Mouse (Mus musculus) spleen, postnatal 14 days (tissue): Measurements from ENCODE around the gene Rpp14.
"Not testable (repeated sequence)": the region's sequence is repeated elsewhere in the genome, so short reads cannot be mapped to it uniquely, and the experiment has no call there.

Experiments used
- DNase-seq, 2 experiments: peaks; one replicate each; pipeline ENCODE4 v3.0.0; 2021 to 2022; ENCODE audit warnings: low spot score in 2 of 2

Gene Rpp14

DNA sequence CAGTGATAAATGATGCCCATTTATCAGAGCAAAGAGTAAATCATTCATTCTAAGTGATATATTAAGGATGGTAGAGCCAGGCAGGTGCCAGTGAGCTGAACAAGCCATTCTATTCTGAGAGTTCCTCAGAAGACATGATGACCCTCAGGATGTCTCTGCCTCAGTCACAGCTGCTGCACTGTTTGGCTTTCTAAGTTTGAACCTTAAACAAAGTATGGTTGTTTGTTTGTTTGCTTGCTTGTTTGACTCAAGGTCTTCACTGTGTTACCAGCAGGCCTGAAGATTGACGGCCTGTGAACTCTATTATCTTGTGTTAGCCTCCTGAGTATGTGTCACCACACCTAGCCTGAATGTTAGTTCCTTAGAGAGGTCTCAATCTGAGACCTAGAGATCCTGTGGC lies 34.6 kb downstream of the Rpp14 start:
- no peak for DNase-seq

DNA sequence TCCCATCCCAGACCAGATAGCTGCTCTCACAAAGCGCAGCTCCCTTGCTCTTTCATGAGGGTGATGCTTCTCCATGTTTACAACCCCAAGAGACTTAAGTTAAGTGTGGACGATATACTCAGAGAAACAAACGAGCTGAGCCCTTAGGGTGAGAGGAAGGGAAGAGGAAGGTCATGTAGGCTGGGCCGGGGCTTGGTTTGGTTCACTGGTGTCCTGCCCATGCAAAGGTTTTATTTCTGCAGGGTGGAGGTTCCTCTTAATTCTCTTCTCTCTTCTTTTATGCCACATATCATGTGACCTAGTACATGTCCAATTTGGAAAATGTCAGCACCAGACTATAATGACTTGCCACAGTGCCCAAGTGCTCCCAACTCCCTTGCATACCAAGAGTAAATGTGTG lies 35.6 kb downstream of the Rpp14 start:
- DNase-seq: no peak

DNA sequence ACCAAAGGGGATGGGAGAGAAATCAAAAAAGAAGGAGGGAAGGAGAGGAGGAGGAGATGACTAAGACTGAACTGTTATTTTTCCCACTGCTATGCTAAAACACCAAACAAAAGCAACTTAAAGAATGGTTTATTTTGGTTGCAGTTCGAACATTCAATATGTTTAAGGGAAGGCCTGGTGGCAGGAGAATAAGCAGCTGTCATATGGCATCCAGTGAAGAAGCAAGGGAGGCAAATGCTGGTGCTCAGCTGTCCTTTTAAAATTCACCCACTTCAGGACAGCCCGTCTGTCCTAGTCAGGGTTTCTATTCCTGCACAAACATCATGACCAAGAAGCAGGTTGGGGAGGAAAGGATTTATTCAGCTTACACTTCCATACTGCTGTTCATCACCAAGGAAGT lies 37.2 kb downstream of the Rpp14 start:
- no peak for DNase-seq

DNA sequence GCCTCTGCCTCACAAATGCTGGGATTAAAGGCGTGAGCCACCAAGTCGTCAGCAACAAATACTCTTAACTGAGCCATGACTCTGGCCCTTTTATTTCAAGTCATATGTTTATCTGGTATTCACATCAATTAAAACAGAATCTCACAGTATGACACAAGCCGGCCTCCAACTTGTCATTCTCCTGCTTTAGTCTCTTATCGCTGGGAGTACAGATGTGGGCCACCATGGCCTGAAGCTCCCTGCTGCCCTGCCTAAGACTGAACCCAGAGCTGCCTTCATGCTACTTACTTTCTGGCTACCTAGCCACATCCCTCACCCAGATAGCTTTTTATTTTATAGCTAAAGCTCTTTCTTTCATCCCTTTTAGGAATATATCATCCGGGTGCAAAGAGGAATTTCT lies 39.3 kb downstream of the Rpp14 start:
- no peak for DNase-seq

DNA sequence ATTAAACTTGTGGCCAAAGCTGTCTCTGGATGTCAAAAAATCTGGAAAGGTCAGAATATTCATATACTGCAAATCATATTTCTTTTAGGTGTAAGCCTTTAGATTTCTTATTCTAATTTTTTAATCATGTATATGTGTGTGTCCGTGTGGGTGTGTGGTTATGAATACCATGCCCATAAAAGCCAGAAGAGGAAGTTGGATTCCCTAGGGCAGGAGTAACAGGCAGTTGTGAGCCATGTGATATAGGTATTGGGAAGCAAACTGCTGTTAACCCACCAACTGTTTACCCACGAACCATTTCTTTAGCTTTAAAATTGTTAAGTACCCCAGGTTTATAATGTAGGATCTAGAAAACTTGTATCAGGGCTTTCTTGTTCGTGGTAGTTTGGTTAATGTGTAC lies 39.7 kb downstream of the Rpp14 start:
- no peak for DNase-seq

DNA sequence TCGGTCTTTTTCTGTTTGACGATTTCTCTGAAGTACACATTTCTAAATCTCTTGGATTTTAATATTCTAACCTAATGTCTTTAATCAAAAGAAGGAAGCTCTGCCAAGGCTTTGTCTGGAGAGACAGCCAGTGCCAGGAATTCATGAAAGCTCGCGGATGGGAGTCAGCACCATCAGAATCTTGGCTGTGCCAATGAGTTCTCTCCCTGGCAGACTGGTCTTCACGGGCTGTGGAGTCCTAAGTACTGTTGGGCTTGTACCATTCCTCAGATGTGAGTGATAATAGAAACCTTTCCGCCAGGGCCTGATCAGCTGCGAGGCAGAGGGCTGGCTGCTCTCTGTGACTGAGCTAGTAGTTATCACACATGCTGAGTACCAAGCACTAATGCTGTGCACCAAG lies 43.0 kb downstream of the Rpp14 start:
- no peak for DNase-seq

DNA sequence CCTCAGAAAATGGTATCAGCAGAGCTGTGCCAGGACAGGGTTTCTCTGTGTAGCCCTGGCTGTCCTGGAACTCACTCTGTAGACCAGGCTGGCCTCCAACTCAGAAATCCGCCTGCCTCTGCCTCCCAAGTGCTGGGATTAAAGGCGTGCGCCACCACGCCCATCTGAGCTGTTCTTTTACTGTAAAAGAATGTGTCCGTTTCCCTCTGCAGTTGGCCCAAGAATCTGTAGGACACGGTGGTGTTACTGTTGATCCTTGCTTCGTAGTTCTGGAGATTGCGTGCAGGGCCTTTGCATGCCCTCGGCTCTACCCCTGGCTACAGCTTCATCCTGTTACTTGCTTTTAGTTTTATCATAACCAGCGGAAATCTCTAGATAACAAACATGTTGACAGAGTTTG lies 43.4 kb downstream of the Rpp14 start:
- not testable (repeated sequence) for DNase-seq

DNA sequence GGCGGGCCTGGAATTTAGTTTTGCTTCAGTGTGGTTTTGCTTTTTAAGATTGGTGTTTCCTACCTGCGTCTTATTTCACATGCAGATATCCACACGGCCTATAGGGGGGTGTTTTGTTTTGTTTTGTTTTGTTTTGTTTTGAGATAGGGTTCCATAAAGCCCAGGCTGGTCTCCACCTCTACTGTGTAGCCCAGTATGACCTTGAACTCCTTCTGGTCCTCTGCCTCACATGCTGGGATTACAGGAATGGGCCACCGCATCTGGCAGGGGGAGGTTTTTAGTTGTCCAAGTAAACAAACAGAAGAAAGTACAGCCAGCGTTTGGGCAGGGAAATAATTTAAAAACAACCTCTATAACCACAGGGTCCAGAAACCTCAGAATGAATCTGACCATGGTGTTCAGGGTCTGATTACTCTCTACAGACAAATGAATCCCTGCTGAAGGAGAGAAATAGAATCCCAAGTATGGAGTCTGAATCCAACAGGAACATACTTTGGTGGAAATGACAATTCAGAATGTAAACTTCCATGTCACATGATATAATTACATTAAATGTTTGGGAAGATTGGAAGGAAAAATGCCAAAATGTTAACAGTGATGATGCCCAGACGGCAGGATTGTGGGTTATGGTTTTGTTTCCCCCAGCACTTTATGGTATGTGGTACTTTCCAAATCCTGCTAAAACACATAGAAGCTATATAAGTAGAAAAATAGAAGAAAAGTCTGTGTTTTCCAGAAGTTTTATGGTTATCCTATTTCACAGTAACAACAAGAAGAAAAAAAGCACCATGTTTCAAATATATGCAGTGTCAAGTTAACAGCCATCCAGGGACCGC lies 44.1 kb downstream of the Rpp14 start:
- no peak for DNase-seq

DNA sequence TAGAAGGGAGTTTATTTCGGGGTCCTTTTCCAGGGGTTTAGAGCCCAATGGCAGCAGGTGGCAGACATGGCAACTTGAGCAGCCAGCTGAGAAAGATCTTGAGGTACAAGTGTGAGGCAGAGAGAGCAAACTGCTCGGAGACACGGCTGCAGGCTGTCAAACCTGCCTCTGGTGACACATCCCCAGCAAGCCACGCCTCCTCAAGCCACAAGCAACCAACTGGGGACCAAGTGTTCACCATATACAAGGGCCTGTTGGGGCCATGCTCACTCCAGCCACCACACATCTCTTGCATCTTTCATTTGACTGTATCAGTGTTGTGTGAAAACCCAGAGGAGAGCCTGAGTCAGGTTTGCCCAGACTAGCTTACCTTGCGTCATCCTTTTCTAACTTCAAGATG lies 47.8 kb downstream of the Rpp14 start:
- DNase-seq: no peak

DNA sequence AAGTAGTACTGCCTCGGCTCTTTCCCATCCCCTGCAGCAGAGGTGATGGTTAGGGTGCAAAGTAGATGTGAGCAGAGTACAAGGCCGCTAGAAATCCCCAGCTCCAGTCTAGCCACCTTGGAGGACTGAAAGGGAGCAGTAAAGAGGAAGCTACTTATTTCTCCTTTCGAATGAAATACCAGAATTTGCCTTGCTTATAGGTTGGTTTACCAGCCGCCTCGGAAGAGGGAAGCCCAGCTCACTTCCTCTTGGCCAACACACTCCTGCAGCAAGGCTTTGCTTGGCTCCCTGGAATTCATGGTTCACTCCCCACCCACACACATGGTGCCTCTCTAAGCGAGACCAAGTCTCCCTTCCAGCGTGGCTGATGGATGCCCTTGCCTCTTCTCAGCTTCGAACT lies 52.6 kb downstream of the Rpp14 start:
- DNase-seq: no peak

DNA sequence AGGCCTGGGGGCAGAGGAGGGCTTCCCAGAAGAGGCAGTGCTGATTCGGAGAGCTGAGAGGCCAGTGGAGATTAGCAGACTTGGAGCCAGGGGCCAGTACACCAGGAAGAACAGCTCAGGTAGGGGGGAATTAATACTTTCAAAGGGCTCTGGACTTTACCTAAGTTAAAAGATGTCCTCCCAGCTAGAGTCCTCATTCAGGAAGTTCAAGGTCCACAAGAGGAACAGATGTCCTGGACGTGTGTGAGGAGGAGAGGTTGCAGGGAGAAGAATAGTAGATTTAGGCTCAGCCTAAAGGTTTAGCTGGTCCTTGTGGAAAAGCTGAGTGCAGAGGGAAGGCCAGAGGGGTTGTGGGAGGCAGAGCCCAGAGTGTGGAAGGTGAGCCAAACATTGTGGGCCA lies 54.1 kb downstream of the Rpp14 start:
- DNase-seq: no peak

DNA sequence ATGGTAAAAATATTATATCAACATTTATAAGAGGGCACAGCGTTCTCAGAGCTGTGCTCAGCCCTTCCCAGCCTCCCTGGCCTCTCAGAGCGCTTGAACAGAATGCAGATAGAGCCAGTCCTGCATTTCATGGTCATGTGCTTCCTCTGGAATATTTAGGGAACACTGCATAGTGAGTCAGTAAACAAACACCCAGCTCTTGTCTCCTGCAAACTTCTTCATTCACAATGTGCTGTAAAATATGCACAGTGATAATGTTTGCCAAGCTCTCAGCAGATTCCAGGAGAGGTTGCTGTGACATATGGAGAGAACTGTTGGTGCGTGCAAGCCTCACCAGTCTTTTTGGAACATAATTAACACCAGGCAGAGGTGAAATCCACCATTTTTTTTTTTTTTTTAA lies 55.0 kb downstream of the Rpp14 start:
- DNase-seq: no peak

DNA sequence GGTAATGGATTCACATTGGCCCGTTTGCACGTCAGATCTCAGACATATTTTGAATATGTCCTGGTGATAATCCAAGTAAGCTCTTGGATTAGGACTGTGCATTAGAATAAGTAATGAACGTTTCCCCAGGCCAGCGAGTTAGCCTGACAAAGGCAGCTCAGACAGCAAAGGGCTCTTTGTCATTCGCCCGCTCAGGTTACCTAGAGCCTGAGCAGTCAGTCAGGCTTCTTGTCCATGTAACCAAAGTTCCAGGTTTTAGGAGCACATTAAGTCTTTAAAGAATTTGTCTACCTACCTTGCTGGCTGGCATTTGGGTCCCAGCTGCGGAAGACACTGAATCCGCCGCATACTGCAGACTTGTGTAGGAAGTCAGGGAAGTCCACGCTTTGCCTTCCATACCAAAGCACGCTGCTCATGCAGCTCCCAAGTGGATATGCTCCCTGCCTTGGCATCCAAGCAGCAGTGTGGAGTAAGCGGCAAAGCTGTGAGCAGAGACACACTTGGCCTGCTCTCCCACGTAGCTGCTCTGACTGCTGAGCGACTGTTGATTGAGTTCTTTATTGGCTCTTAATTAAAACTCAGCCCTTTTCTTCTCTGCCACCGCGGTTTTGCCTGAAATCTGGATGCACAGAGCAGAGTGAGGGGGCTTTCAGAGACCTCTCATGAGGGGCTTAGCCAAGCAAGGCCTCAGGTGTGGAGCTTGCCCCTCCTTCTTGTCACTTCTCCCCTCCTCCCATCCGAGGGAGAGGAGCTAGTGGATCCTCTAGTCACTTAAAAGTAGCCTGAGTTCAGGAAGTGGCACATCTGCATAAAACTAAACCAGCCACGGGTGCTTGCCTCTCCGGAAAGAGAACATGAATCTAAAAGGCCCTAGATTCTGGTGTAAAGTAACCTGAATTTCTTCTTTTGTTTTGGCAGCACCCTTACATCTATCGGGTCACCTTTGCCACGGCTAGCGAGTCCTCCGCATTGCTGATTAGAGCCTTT lies 59.9 kb downstream of the Rpp14 start:
- no peak for DNase-seq

DNA sequence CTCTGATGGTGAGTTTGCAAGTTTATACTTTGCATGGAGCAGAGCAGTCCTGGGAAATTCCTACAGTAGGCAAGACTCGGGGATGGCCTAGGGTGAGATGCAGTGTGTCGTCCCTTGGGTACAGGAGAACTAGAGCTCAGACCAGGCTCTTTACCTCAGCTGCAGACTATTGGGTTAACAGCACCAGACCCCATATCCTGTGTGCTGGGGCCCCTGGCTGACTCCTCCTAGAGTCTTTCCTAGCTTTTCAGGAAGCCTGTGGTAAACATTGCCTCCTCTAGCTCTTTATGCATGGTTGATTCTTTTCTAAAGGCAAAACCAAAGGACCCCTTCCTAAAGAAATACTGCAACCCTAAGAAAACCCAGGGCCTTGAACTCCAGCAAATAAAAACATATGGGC lies 61.0 kb downstream of the Rpp14 start:
- DNase-seq: no peak
